Mouse (Mus musculus): ENCODE measurements around the gene Gtpbp3.

The Gtpbp3 gene

GRCm38 (mm10) chr8:71498816-71499690 is 11.2 kb downstream of the Gtpbp3 start:
- CTCF ChIA-PET: interaction anchor here (0.5 to 2.1 kb wide), 27 partner anchors 8 to 619 kb away, joined by 3 to 17 read pairs (median 4); partner anchors contain the start of genes Dda1 (in 1 of the 4) and Mrpl34 (in 1 of the 4)
- POLR2A ChIA-PET: interaction anchor here (0.6 to 4.9 kb wide), 36 partner anchors 9 to 1724 kb away, joined by 3 to 50 read pairs (median 4); partner anchors contain the start of genes Mrpl34 (in 3 of the 4), Ccdc194 (in 2 of the 4), Gtpbp3 (in 2 of the 4) and Ap1m1 (in 1 of the 4)

- POLR2A ChIA-PET: interaction anchor here in 1 of 4 experiments (0.6 kb wide), 1 partner anchor 33 kb away, joined by 4 read pairs; no protein-coding TSS in a partner anchor
- CTCF ChIA-PET: interaction anchor here in 1 of 4 experiments (0.6 kb wide), 1 partner anchor 19 kb away, joined by 3 read pairs; no protein-coding TSS in a partner anchor
Observed at GRCm38 (mm10) chr8:71504349-71504748, 16.4 kb downstream of the Gtpbp3 start.

- POLR2A ChIA-PET: interaction anchor here in 2 of 4 experiments (1.1 to 3.9 kb wide), 2 partner anchors 28 to 666 kb away, joined by 3 to 34 read pairs; partner anchors contain the start of gene Arrdc2 (in 1 of the 2)
- CTCF ChIA-PET: interaction anchor here in 3 of 4 experiments (0.6 to 4.4 kb wide), 5 partner anchors 13 to 183 kb away, joined by 3 to 14 read pairs (median 3); no protein-coding TSS in a partner anchor
Observed at GRCm38 (mm10) chr8:71505326-71505725, 17.4 kb downstream of the Gtpbp3 start.

GRCm38 (mm10) chr8:71505979-71506378 is 18.1 kb downstream of the Gtpbp3 start:
- CTCF ChIA-PET: interaction anchor here (0.6 to 4.4 kb wide), 6 partner anchors 13 to 184 kb away, joined by 3 to 14 read pairs (median 3); no protein-coding TSS in a partner anchor
- POLR2A ChIA-PET: interaction anchor here in 3 of 4 experiments (1.1 to 3.9 kb wide), 3 partner anchors 28 to 666 kb away, joined by 3 to 34 read pairs (median 5); partner anchors contain the start of genes Arrdc2 (in 1 of the 3) and Mvb12a (in 1 of the 3)

- POLR2A ChIA-PET: interaction anchor here (0.6 to 4.3 kb wide), 83 partner anchors 9 to 809 kb away, joined by 3 to 50 read pairs (median 4); partner anchors contain the start of genes Colgalt1 (in 3 of the 4), Mvb12a (in 3 of the 4), Arrdc2 (in 2 of the 4) and Ccdc194 (in 2 of the 4)
- CTCF ChIA-PET: interaction anchor here (0.5 to 4.4 kb wide), 42 partner anchors 9 to 610 kb away, joined by 3 to 47 read pairs (median 5); partner anchors contain the start of genes Mrpl34 (in 3 of the 4), Dda1 (in 1 of the 4), Nr2f6 (in 1 of the 4) and Rpl18a (in 1 of the 4)
Observed at GRCm38 (mm10) chr8:71507589-71508104, 19.7 kb downstream of the Gtpbp3 start.

- ChIA-PET CTCF (interaction anchor here (0.5 to 4.4 kb wide), 16 partner anchors 9 to 689 kb away, joined by 3 to 47 read pairs (median 9); no protein-coding TSS in a partner anchor), POLR2A (interaction anchor here in 3 of 4 experiments (0.7 to 4.3 kb wide), 21 partner anchors 10 to 125 kb away, joined by 3 to 50 read pairs (median 11); partner anchors contain the start of genes Ccdc194 (in 1 of the 3), Dda1 (in 1 of the 3), Gtpbp3 (in 1 of the 3) and Mrpl34 (in 1 of the 3))
Observed at GRCm38 (mm10) chr8:71509316-71509715, 21.4 kb downstream of the Gtpbp3 start.

GRCm38 (mm10) chr8:71511644-71512043 is 23.7 kb downstream of the Gtpbp3 start, which contains the start of gene Plvap:
Gene Plvap (minus strand): TSS chr8:71511752.
- ChIA-PET POLR2A (interaction anchor here in 1 of 4 experiments (0.5 to 1.9 kb wide), 3 partner anchors 10 to 159 kb away, joined by 3 to 4 read pairs (median 4); partner anchors contain the start of gene Bst2), CTCF (interaction anchor here in 1 of 4 experiments (1.0 to 1.7 kb wide), 3 partner anchors 10 to 16 kb away, joined by 3 to 5 read pairs (median 4); no protein-coding TSS in a partner anchor)

- ChIA-PET POLR2A (interaction anchor here in 2 of 4 experiments (0.6 to 0.9 kb wide), 4 partner anchors 26 to 786 kb away, joined by 3 to 5 read pairs (median 4); no protein-coding TSS in a partner anchor), CTCF (interaction anchor here in 1 of 4 experiments (1.1 to 1.6 kb wide), 3 partner anchors 9 to 72 kb away, joined by 3 to 5 read pairs (median 5); no protein-coding TSS in a partner anchor)
Observed at GRCm38 (mm10) chr8:71513018-71513754, 25.3 kb downstream of the Gtpbp3 start.

GRCm38 (mm10) chr8:71515043-71515442 is 27.1 kb downstream of the Gtpbp3 start:
- CTCF ChIA-PET: interaction anchor here in 2 of 4 experiments (0.7 to 1.6 kb wide), 4 partner anchors 50 to 111 kb away, joined by 3 to 5 read pairs (median 4); partner anchors contain the start of gene Mrpl34 (in 1 of the 2)
- POLR2A ChIA-PET: interaction anchor here in 2 of 4 experiments (0.6 to 1.0 kb wide), 5 partner anchors 11 to 106 kb away, joined by 3 to 4 read pairs (median 3); partner anchors contain the start of gene Ccdc194 (in 1 of the 2)

GRCm38 (mm10) chr8:71516786-71517185 is 28.9 kb downstream of the Gtpbp3 start:
- POLR2A ChIA-PET: interaction anchor here in 1 of 4 experiments (1.2 kb wide), 1 partner anchor 9 kb away, joined by 4 read pairs; no protein-coding TSS in a partner anchor

GRCm38 (mm10) chr8:71519037-71519825 is 31.3 kb downstream of the Gtpbp3 start:
- POLR2A ChIA-PET: interaction anchor here (0.5 to 2.5 kb wide), 27 partner anchors 11 to 1742 kb away, joined by 3 to 14 read pairs (median 4); partner anchors contain the start of genes Abhd8 (in 1 of the 4), Bst2 (in 1 of the 4), Colgalt1 (in 1 of the 4) and Gtpbp3 (in 1 of the 4)
- CTCF ChIA-PET: interaction anchor here (0.5 to 3.2 kb wide), 94 partner anchors 7 to 994 kb away, joined by 3 to 47 read pairs (median 4); partner anchors contain the start of genes Mrpl34 (in 2 of the 4), Arrdc2 (in 1 of the 4), Bst2 (in 1 of the 4) and Colgalt1 (in 1 of the 4)

More at GRCm38 (mm10) chr8:71516786-71517185, 28.9 kb downstream of the Gtpbp3 start:
- CTCF ChIA-PET: interaction anchor here in 1 of 4 experiments (2.5 kb wide), 1 partner anchor 52 kb away, joined by 15 read pairs; the partner anchor contains the start of gene Mrpl34

- CTCF ChIA-PET: interaction anchor here (0.5 to 2.9 kb wide), 41 partner anchors 9 to 682 kb away, joined by 3 to 15 read pairs (median 4); partner anchors contain the start of genes Gtpbp3 (in 2 of the 4), Arrdc2 (in 1 of the 4), Bst2 (in 1 of the 4) and Dda1 (in 1 of the 4)
- POLR2A ChIA-PET: interaction anchor here in 3 of 4 experiments (0.6 to 3.1 kb wide), 15 partner anchors 9 to 155 kb away, joined by 3 to 17 read pairs (median 3); partner anchors contain the start of genes Mrpl34 (in 2 of the 3), Jak3 (in 1 of the 3), Mvb12a (in 1 of the 3) and Plvap (in 1 of the 3)
Observed at GRCm38 (mm10) chr8:71521634-71522033, 33.7 kb downstream of the Gtpbp3 start.

GRCm38 (mm10) chr8:71525226-71526050 is 37.5 kb downstream of the Gtpbp3 start, which contains the start of gene Ccdc194:
Gene Ccdc194 (minus strand): TSS chr8:71525711.
- CTCF ChIA-PET: interaction anchor here in 2 of 4 experiments (0.9 to 1.1 kb wide), 2 partner anchors 47 to 61 kb away, joined by 3 to 4 read pairs; partner anchors contain the start of gene Mrpl34 (in 1 of the 2)
- POLR2A ChIA-PET: interaction anchor here in 3 of 4 experiments (0.5 to 3.2 kb wide), 23 partner anchors 9 to 879 kb away, joined by 3 to 15 read pairs (median 3); partner anchors contain the start of genes Mvb12a (in 2 of the 3), Colgalt1 (in 1 of the 3) and Tmem221 (in 1 of the 3)

- ChIA-PET POLR2A (interaction anchor here in 3 of 4 experiments (0.6 to 3.2 kb wide), 17 partner anchors 9 to 202 kb away, joined by 3 to 15 read pairs (median 4); partner anchors contain the start of genes Colgalt1 (in 1 of the 3), Mvb12a (in 1 of the 3) and Tmem221 (in 1 of the 3)), CTCF (interaction anchor here in 2 of 4 experiments (0.7 to 1.2 kb wide), 3 partner anchors 8 to 16 kb away, joined by 3 to 8 read pairs (median 3); partner anchors contain the start of gene Mvb12a (in 1 of the 2))
Observed at GRCm38 (mm10) chr8:71526272-71526671, 38.4 kb downstream of the Gtpbp3 start.

All from embryonic stem cell, embryonic (primary cell).